Mouse (Mus musculus) MEL (cell line): ENCODE measurements around the gene Rbbp6. TPM values are rescaled to one million over a fixed set of nuclear protein-coding genes. Genes with fewer than 3 reads are reported as not detected.

Experiments used
- DNase-seq: peaks from one replicate; pipeline ENCODE4 v3.0.0; 2011; ENCODE audit warnings: low read depth, low spot score
- H3K27ac ChIP-seq: 2 replicates; pipeline ENCODE4 v1.5.1; 2012; ENCODE audit warnings: low read depth, mild to moderate bottlenecking, control low read depth, low read length, moderate library complexity; ENCODE audit not compliant: control insufficient read depth
- H3K27me3 ChIP-seq, 2 experiments: fragments of 150-350 bp in 1 of 2; sonication (generic) in 1 of 2; 2 replicates each; pipeline ENCODE4 v1.6.1; 2012; ENCODE audit warnings: low read length in 2 of 2, mild to moderate bottlenecking in 2 of 2, improper control_type of control experiment in 1 of 2, moderate library complexity in 1 of 2; ENCODE audit not compliant: insufficient read depth in 2 of 2, control insufficient read depth in 1 of 2
- H3K36me3 ChIP-seq, 2 experiments: 2 replicates each; pipeline ENCODE4 v1.6.1; 2012 to 2014; ENCODE audit warnings: low read length in 2 of 2, improper control_type of control experiment in 1 of 2, inconsistent platforms in 1 of 2, mild to moderate bottlenecking in 1 of 2; ENCODE audit not compliant: insufficient read depth in 2 of 2, control insufficient read depth in 1 of 2
- H3K4me1 ChIP-seq, 2 experiments: fragments of 150-350 bp in 1 of 2; sonication (generic) in 1 of 2; 2 replicates each; pipeline ENCODE4 v1.6.1; 2012; ENCODE audit warnings: low read length in 2 of 2, improper control_type of control experiment in 1 of 2, mild to moderate bottlenecking in 1 of 2; ENCODE audit not compliant: insufficient read depth in 2 of 2, control insufficient read depth in 1 of 2
- H3K4me3 ChIP-seq, 2 experiments: fragments of 150-350 bp in 1 of 2; sonication (generic) in 1 of 2; 2 replicates each; pipeline ENCODE4 v1.5.1; 2012; ENCODE audit warnings: low read depth in 2 of 2, low read length in 2 of 2, mild to moderate bottlenecking in 2 of 2, moderate library complexity in 2 of 2, control low read depth in 1 of 2, improper control_type of control experiment in 1 of 2; ENCODE audit not compliant: control insufficient read depth in 1 of 2, insufficient read depth in 1 of 2
- H3K79me2 ChIP-seq: 2 replicates; pipeline ENCODE4 v1.6.1; 2012; ENCODE audit warnings: mild to moderate bottlenecking, low read length, moderate library complexity; ENCODE audit not compliant: control insufficient read depth, poor library complexity, insufficient read depth
- H3K9ac ChIP-seq: 2 replicates; pipeline ENCODE4 v1.6.1; 2012; ENCODE audit warnings: low read depth, mild to moderate bottlenecking, control low read depth, low read length, moderate library complexity; ENCODE audit not compliant: control insufficient read depth, poor library complexity, severe bottlenecking
- H3K9me3 ChIP-seq: fragments of 150-350 bp; sonication (generic); replicated peaks from 2 replicates; pipeline ENCODE4 v1.6.1; 2012; ENCODE audit warnings: mild to moderate bottlenecking, low read length, improper control_type of control experiment, moderate library complexity; ENCODE audit not compliant: insufficient read depth
- BHLHE40 ChIP-seq: IDR thresholded peaks from 2 replicates; pipeline ENCODE4 v1.6.1; 2012; ENCODE audit warnings: low read depth, mild to moderate bottlenecking, inconsistent platforms, low read length, improper control_type of control experiment, borderline replicate concordance
- CTCF ChIP-seq, 3 experiments: IDR thresholded peaks in 2 of 3; conservative IDR thresholded peaks in 1 of 3; 2 replicates each; pipeline ENCODE4 v1.5.1; 2011 to 2012; ENCODE audit warnings: low read length in 3 of 3, low read depth in 2 of 3, mild to moderate bottlenecking in 2 of 3, improper control_type of control experiment in 1 of 3, inconsistent platforms in 1 of 3, mixed read lengths in 1 of 3, moderate library complexity in 1 of 3; ENCODE audit not compliant: control insufficient read depth in 1 of 3, insufficient read depth in 1 of 3, poor library complexity in 1 of 3, severe bottlenecking in 1 of 3
- EP300 ChIP-seq, 2 experiments: IDR thresholded peaks; 2 replicates each; pipeline ENCODE4 v1.6.1; 2011; ENCODE audit warnings: improper control_type of control experiment in 2 of 2, low read length in 2 of 2, low read depth in 1 of 2, mild to moderate bottlenecking in 1 of 2
- ETS1 ChIP-seq: IDR thresholded peaks from 2 replicates; pipeline ENCODE4 v1.6.1; 2012; ENCODE audit warnings: low read depth, mild to moderate bottlenecking, inconsistent platforms, low read length, improper control_type of control experiment, moderate library complexity
- GABPA ChIP-seq: IDR thresholded peaks from 2 replicates; pipeline ENCODE4 v1.6.1; 2012; ENCODE audit warnings: low read depth, mild to moderate bottlenecking, inconsistent platforms, low read length, improper control_type of control experiment, moderate library complexity
- GATA1 ChIP-seq: IDR thresholded peaks from 2 replicates; pipeline ENCODE4 v1.6.1; 2011; ENCODE audit warnings: low read depth, low read length, improper control_type of control experiment
- HCFC1 ChIP-seq: IDR thresholded peaks from 2 replicates; pipeline ENCODE4 v1.6.1; 2012; ENCODE audit warnings: low read depth, mild to moderate bottlenecking, inconsistent platforms, low read length, improper control_type of control experiment, moderate library complexity
- JUND ChIP-seq: IDR thresholded peaks from 2 replicates; pipeline ENCODE4 v1.6.1; 2011; ENCODE audit warnings: low read depth, mild to moderate bottlenecking, improper control_type of control experiment, low read length
- KAT2A ChIP-seq: conservative IDR thresholded peaks from 2 replicates; pipeline ENCODE4 v1.6.1; 2012; ENCODE audit warnings: low read depth, low read length, improper control_type of control experiment, inconsistent platforms
- MAFK ChIP-seq: IDR thresholded peaks from 2 replicates; pipeline ENCODE4 v1.6.1; 2011; ENCODE audit warnings: low read depth, mild to moderate bottlenecking, low read length, improper control_type of control experiment, borderline replicate concordance
- MAX ChIP-seq: IDR thresholded peaks from 2 replicates; pipeline ENCODE4 v1.6.1; 2011; ENCODE audit warnings: low read length, improper control_type of control experiment
- MAZ ChIP-seq: IDR thresholded peaks from 2 replicates; pipeline ENCODE4 v1.6.1; 2012; ENCODE audit warnings: low read depth, mild to moderate bottlenecking, inconsistent platforms, low read length, improper control_type of control experiment
- MXI1 ChIP-seq: IDR thresholded peaks from 2 replicates; pipeline ENCODE4 v1.6.1; 2011; ENCODE audit warnings: mild to moderate bottlenecking, low read depth, low read length, improper control_type of control experiment
- MYB ChIP-seq: IDR thresholded peaks from 2 replicates; pipeline ENCODE4 v1.6.1; 2011; ENCODE audit warnings: mild to moderate bottlenecking, low read depth, low read length, improper control_type of control experiment
- MYC ChIP-seq: IDR thresholded peaks from 2 replicates; pipeline ENCODE4 v1.6.1; 2011; ENCODE audit warnings: low read depth, mild to moderate bottlenecking, low read length, improper control_type of control experiment, moderate library complexity
- NRF1 ChIP-seq: IDR thresholded peaks from 2 replicates; pipeline ENCODE4 v1.6.1; 2014; ENCODE audit warnings: low read depth, mild to moderate bottlenecking, inconsistent platforms, low read length, improper control_type of control experiment, moderate library complexity; ENCODE audit not compliant: poor library complexity, insufficient read depth, severe bottlenecking
- POLR2AphosphoS5 ChIP-seq: IDR thresholded peaks from 2 replicates; pipeline ENCODE4 v1.6.1; 2012; ENCODE audit warnings: low read depth, borderline replicate concordance, mild to moderate bottlenecking, inconsistent platforms, low read length, moderate library complexity, mixed read lengths
- RAD21 ChIP-seq: IDR thresholded peaks from 2 replicates; pipeline ENCODE4 v1.6.1; 2011; ENCODE audit warnings: mild to moderate bottlenecking, low read depth, low read length, improper control_type of control experiment
- RCOR1 ChIP-seq: IDR thresholded peaks from 2 replicates; pipeline ENCODE4 v1.6.1; 2012; ENCODE audit warnings: low read depth, mild to moderate bottlenecking, inconsistent platforms, low read length, improper control_type of control experiment
- SIN3A ChIP-seq: IDR thresholded peaks from 2 replicates; pipeline ENCODE4 v1.6.1; 2012; ENCODE audit warnings: low read length, improper control_type of control experiment, inconsistent platforms
- TCF12 ChIP-seq: IDR thresholded peaks from 2 replicates; pipeline ENCODE4 v1.6.1; 2014; ENCODE audit warnings: low read depth, mild to moderate bottlenecking, inconsistent platforms, low read length, improper control_type of control experiment, moderate library complexity
- USF2 ChIP-seq, 2 experiments: IDR thresholded peaks; 2 replicates each; pipeline ENCODE4 v1.6.1; 2011 to 2012; ENCODE audit warnings: improper control_type of control experiment in 2 of 2, low read length in 2 of 2, borderline replicate concordance in 1 of 2, inconsistent platforms in 1 of 2, low read depth in 1 of 2, mild to moderate bottlenecking in 1 of 2; ENCODE audit not compliant: insufficient read depth in 1 of 2
- ZKSCAN1 ChIP-seq: IDR thresholded peaks from 2 replicates; pipeline ENCODE4 v1.6.1; 2012; ENCODE audit warnings: low read depth, mild to moderate bottlenecking, inconsistent platforms, low read length, improper control_type of control experiment, moderate library complexity
- polyA plus RNA-seq, 2 experiments: library from polyadenylated mRNA; stranded (reverse) in 1 of 2; unstranded in 1 of 2; fragments of >175 nt in 1 of 2; fragments of >200 nt in 1 of 2; gene quantifications; 2 replicates each; pipeline versions ENCODE4 v1.2.1 to v1.2.4; 2012; ENCODE audit warnings: low replicate concordance in 2 of 2, low read depth in 1 of 2; ENCODE audit not compliant: insufficient read length in 2 of 2, insufficient read depth in 1 of 2, missing spikeins in 1 of 2
- total RNA-seq: library from RNA; depleted of rRNA; stranded (reverse); fragments of 300-350 nt; gene quantifications from 2 replicates; pipeline ENCODE4 v1.2.3, GENCODE M21; 2012

Gene Rbbp6
- total and polyA plus RNA-seq, 3 experiments = 22.7 to 70.6 TPM; not detected in 1

DNA sequence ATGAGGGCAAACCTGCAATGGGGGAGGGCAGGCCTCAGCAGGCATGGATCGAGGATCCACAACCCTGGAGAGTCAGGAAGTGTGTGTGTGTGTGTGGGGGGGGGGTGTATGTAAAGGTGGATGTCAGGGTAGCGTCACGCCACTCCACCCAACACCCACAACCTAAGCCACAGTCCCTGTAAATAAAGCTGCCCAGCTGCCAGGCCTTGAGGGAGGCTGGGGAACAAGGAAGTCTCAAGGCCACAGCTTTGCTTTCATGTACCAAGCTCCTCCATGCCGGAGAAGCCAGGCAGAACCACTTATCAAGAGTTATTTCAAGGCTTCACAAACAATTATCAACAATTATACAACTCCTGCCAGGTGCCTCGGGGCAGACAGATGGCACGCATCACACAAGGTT lies 13.4 kb upstream of the Rbbp6 start:
- TF ChIP-seq MAZ (no peak), SIN3A (no peak), CTCF (IDR thresholded peaks at IDR 0.05 in 2 of 3, conservative IDR thresholded peaks at IDR 0.05 in 1 of 3; ENCODE audit: control insufficient read depth in 1 of 3, insufficient read depth in 1 of 3, low read depth in 2 of 3, low read length in 3 of 3, poor library complexity in 1 of 3, severe bottlenecking in 1 of 3) (no peak), GATA1 (no peak), MAX (no peak), NRF1 (no peak), ETS1 (no peak), RCOR1 (no peak), ZKSCAN1 (no peak), MXI1 (no peak), POLR2AphosphoS5 (no peak), HCFC1 (no peak), BHLHE40 (no peak), RAD21 (no peak), JUND (no peak), MYB (no peak), KAT2A (no peak), USF2 (IDR thresholded peaks at IDR 0.05; ENCODE audit: borderline replicate concordance in 1 of 2, insufficient read depth in 1 of 2, low read depth in 1 of 2, low read length in 2 of 2) (no peak), GABPA (no peak)
- peaks cover 0 to 10% of the 10 kb centered on the region in 2 experiments; a peak in 2 of 4 replicates for H3K36me3 ChIP-seq
- no peak overlapping the region for H3K27ac ChIP-seq
- no peak for DNase-seq
- H3K27me3 ChIP-seq = no peaks in the 10 kb centered on the region
- H3K9me3 ChIP-seq = no peaks in the 10 kb centered on the region
- no peak overlapping the region for H3K9ac ChIP-seq
- no peaks in the 10 kb centered on the region for H3K79me2 ChIP-seq
- peaks cover 6 to 16% of the 10 kb centered on the region in 2 experiments; a peak in 3 of 4 replicates for H3K4me1 ChIP-seq
- H3K4me3 ChIP-seq = no peak overlapping the region

DNA sequence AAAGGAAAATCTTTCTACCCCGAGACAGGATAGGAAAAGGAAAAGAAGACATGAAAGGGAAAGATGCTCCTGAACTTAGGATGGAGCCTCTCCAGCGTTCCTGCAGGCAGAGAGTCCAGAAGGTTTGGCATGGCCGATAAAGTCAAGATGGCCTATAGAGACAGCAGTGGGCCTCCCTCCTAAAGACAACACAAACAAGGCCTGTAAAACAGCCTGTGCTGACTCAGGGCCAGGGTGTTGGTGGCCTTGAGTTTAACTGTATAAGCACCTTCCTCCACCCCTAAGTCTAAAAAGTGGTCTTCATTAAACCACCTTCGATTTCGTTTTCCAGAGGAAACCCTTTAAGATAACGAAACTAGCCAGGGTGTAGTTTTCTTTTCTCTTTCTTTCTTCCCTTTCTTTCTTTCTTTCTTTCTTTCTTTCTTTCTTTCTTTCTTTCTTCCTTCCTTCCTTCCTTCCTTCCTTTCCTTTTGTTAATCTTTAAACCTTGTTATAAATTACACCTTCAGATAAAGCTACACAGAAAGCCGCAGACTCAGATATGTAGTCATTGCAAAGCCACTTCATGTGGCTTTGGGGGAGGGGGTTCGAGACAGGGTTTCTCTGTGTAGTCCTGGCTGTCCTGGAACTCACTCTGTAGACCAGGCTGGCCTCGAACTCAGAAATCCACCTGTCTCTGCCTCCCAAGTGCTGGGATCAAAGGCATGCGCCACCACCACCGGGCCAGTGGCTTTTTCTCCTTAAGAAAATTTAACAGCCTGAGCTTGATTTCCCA lies 10.8 kb upstream of the Rbbp6 start:
- Histone ChIP-seq H3K9ac (peak overlapping the region; percentile 63), H3K27ac (peak overlapping the region; percentile 94), H3K9me3 (no peaks in the 10 kb centered on the region), H3K79me2 (no peaks in the 10 kb centered on the region), H3K36me3 (peaks cover 0 to 10% of the 10 kb centered on the region in 2 experiments; a peak in 2 of 4 replicates), H3K27me3 (no peaks in the 10 kb centered on the region), H3K4me1 (peaks cover 6 to 16% of the 10 kb centered on the region in 2 experiments; a peak in 3 of 4 replicates), H3K4me3 (peak overlapping the region; percentile 45 to 71)
- TF ChIP-seq USF2 (IDR thresholded peaks at IDR 0.05; ENCODE audit: borderline replicate concordance in 1 of 2, insufficient read depth in 1 of 2, low read depth in 1 of 2, low read length in 2 of 2) (no peak), EP300 (IDR thresholded peaks at IDR 0.05; ENCODE audit: low read depth in 1 of 2, low read length in 2 of 2) (peak in 1 of 2 experiments; percentile 46; a peak in 1 of 4 replicates), MYC (0 out of 2 replicates have a peak, but pooled peaks have one; percentile 17), GATA1 (peak; percentile 41; the same call in 1 of the 2 replicates), MXI1 (peak; percentile 8; the same call in 1 of the 2 replicates), MAFK (no peak), RAD21 (no peak), ETS1 (peak; percentile 40; the same call in 1 of the 2 replicates), MAZ (0 out of 2 replicates have a peak, but pooled peaks have one; percentile 4), TCF12 (0 out of 2 replicates have a peak, but pooled peaks have one; percentile 22)
- peak; percentile 63 for DNase-seq
